Mouse (Mus musculus): ENCODE data around the gene Abhd14b.

DNA sequence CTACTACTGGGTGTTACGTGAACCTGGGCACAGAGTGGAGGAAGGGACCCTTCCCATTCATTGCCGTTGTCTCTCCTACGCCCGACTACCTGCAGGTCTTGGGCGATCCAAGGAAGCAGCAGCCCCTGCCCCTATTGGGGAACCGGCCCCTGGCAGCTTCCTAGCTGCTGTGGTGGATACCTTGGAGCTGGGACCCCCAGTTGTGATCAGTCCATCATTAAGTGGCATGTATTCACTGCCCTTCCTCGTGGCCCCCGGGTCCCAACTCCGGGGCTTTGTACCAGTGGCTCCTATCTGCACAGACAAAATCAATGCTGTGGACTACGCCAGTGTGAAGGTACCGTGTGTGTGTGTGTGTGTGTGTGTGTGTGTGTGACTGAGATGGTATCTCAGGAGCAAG, 4.0 kb downstream of the Abhd14b start:
- no peak for TF ChIP-seq CTCF (IDR thresholded peaks at IDR 0.05; ENCODE audit: borderline replicate concordance, insufficient read depth, low read length)
- TF ChIP-seq POLR2A (IDR thresholded peaks at IDR 0.05; ENCODE audit: low read depth, low read length), result no peak

All from embryonic fibroblast, embryonic 13.5 days (primary cell).